Mouse (Mus musculus): ENCODE measurements at regions not wholly inside any gene's neighbourhood (a gene's known extent, or its start where the extent isn't known, plus 50 kb on each side); places are given as distances from the start of the nearest gene placed in this dataset.

DNA sequence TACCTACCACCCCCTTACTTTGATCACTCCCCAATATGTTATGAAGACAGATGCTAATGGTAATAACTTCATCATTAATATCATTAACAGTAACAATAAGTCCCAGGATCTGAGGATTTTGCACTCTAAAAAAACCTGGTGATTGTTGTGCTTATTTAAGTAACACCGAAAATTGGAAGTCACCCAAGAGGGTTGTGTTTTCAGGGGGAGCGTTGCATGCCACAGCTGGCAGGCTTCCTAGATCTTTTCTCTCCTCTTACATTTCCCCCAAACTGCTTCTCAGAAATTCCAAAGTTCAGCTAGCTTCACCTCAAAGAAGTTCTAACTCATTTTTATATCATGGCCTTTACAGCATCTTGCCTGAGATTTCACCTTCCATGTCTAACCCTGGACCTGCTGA, 444.3 kb downstream of the Gm826 start:
- no peak for DNase-seq

DNA sequence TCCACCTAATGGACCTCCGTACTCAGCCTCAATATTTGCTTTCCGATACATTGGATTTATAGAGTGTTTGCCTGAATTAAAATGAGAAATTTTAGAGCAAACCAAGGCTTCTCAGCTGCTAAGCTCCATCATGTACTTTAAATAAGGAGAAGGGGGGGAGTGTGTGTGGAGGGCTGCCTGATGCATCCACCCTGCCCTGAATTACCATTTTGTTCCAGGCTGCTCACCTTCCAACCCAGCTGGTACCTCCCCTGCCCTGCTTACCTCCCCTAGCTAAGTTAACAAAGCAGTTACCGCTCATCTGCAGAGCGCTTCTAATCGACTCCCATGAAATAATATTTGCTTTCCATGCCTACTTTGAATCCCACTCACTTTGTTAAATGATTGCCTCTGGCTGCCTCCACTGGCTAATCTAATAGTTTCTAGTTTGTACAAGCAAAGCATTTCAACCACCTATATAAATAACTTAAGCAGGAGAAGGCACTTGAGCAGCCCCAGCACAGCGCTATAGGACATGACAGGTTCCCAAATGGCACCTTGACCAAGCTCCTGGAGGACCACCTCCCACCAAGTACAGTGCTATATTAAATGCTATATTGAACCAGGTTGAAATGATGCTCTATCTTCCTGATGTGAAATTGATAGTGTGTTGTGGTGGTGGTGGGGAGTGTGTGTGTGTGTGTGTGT, 449.0 kb downstream of the Gm826 start:
- no peak for DNase-seq

DNA sequence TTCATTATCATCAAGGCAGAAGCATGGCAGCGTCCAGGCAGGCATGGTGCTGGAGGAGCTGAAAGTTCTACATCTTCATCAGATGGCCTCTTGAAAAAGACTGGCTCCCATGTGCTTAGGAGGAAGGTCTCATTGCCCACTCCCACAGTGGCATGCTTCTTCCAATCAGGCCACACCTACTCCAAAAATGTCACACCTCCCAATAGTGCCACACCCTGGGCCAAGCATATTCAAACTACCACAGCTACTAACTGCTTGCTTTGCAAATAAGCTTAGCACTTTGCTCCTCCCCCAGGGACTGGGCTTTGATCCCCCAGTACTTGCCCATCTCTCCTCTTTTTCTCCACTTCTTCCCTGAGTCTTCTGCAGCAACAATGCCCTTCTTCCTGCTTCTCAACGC, 467.0 kb downstream of the Gm826 start:
- DNase-seq, result no peak

DNA sequence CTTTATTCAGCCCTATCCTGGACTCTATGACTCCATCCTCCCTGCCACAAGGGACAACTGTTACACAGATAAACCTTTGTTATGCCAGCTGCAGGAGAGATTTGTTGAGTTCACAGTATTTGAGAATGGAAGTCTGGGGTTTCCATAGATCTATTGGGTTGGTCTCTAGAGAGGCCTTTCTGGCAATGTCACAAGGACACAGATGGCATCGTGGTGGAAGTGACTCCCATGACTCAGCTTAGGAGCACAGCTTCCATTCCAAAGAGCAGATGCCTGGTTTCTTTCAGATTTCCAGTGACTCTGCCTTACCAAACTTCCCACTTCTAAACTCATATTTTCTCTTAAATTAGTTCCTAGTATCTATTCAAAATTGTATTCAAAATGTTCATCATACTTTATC, 467.6 kb downstream of the Gm826 start:
- no peak for DNase-seq

DNA sequence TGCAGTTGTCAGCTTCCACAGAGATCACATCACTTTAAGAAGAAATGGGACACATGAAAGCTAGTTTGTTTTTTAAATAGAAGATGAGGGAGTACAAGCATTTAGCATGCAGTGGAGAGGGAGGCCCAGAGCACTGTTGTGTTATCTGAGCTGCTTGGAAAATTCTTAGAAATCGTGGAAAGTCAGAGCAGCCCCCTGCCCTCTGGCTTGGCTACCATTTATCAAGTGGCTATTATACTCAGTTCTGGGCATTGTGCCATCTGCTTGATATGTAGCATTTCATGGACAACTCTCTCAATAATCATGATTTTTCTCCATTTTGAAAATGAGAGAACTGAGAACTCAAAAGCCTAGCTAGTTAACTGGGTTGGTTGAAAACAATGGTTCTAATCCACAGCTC, 470.8 kb downstream of the Gm826 start:
- no peak for DNase-seq

DNA sequence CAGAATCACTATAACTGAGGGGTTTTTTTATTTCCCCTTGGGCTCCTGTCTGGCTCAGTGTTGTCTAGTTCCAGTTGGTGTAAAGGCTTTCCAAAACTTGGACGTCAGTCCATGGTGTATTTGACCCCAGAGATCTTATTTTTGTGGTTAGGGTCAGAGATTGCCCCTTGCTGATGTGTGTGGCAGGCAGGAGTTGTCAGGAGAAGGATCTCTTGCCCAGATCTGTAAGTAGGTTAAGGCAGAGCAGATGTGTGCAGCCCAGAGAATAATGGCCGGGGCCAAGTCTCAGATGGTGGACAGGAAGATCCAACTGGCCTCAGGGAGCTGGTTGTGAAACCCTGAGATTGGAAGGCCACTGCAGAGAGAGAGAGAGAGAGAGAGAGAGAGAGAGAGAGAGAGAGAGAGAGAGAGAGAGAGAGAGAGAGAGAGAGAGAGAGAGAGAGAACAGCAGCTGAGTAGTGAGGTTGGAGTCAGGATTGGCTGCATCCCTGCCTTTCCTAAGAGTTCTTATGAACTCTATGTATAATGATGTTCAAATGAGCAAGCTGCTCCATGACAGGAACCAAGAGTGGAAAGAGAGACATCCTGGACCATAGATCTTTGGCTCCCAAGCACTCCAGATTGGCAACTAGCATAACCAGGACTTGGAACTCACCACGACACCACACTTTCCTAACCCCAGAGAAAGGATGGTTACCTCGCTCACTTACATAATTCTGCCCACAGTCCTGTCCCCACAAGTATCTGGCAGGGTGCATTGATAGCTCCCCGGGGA, 479.9 kb downstream of the Gm826 start:
- DNase-seq, result peak in 1 of 2 experiments; percentile 13

DNA sequence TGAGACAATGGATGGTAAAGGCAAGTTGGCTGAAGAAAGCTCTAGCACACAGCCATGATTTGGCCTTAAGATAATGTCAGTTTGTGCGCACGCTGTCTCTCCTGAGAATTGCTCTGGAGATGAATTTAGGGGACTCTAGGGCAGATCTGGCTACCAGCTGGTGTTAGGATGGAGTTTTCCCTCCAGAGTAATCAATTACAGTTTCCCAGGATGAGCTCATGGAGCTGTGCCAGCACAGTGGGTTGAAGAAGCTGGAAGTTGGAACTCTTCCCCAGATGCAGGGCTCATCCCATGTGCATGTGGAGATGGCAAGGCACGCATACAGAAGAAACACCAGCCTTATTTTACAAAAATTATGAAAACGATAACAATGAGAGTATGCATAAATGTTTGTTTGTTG, 481.0 kb downstream of the Gm826 start:
- DNase-seq, result no peak

DNA sequence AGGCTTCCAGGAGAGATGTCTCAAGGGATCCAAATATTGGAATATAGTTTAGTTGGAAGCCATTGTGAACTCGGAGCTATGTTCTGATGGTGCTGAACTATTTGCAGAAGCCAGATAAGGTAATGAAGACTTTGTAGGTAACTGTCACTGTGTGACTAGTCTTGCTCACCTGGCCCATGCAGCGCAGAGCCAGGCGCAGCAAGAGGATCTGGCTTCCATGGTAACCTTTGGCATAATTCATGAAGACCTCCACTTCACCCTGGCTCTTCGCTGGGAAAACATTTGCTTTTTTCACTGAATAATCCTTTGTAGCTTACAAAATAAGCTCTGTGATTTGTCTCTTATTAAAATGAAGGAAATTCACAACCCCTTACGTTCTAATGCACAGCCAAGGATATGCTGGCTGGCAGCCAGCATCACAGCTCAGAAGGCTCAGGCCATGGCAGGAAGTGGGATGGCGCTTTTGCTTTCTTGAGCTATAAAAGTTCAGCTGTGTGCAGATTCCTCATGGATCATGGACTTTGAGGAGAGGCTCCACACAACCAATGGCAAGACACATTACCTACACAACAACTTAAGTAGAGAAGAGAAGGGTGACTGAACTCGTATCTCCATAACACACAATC, 501.4 kb downstream of the Gm826 start:
- DNase-seq, result no peak

DNA sequence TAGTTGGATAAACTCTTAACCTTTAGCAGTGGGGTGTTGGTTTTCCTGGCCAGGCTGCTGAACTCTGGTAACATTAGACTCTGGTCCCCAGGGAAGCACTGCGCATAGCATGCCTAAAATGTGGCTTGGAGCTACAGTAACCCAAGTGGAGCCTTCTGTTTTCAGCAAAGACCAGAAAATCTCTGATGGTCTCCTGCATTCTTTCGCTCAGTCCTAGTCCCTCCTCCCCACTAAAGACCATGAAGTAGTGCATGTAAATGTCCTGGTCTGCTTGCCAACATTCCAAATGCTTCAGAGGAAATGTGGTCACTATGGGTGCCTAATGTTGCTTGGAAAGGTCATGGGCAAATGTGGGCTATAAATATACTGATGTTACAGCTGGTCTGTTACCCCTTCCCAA, 507.5 kb downstream of the Gm826 start:
- peak; percentile 14 to 45 for DNase-seq

DNA sequence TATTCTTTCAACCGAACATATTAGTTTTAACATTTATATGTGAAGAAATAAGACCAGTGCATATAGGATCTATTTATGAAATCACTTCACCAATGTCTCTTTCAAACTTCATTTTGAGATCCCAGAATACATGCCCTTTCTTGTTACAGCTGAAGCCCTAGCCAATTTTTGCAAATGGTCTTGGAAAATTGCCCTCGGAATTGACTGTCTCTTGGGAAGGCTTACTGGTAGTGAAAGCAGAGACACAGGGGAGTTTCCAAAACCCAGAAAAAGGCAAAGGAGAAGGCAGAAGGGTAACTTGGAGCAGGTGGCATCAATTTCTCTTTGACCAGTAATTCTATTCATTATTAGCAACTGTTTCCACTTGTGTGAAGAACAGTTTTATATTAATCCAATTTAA, 515.4 kb downstream of the Gm826 start:
- no peak for DNase-seq

DNA sequence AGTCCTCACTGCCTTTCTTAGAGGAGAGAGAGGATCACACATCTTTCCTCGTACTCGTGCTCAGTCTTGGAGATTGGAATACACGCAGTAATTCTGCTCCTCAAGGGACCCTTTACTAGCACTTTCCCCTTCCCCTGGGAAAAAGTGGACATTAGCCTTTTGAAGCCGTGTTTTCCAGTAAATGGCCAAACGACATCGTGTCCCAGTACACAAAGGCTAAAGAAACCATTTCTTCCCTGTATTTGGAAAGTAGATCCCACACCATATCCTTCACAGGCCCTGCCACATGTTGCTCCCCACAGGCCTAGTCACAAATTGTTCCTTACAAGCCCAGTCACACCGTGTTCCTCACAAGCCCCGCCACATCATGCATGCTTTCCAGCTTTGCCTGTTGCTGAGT, 517.6 kb downstream of the Gm826 start:
- DNase-seq, result no peak

Data from kidney, adult 8-10 months (tissue).